Mouse (Mus musculus) testis, adult 2 months (tissue): ENCODE measurements at regions not wholly inside any gene's neighbourhood (a gene's known extent, or its start where the extent isn't known, plus 50 kb on each side); places are given as distances from the start of the nearest gene placed in this dataset.

ENCODE experiments used
- CTCF ChIP-seq: fragments of 200-500 bp; IDR thresholded peaks from 2 replicates; pipeline ENCODE4 v1.5.1; 2012; ENCODE audit warnings: low read depth, mild to moderate bottlenecking, inconsistent platforms, low read length, moderate library complexity; ENCODE audit not compliant: control insufficient read depth, insufficient read depth, insufficient replicate concordance
- POLR2A ChIP-seq: fragments of 200-500 bp; IDR thresholded peaks from 2 replicates; pipeline ENCODE4 v1.6.1; 2012; ENCODE audit warnings: low read depth, mild to moderate bottlenecking, inconsistent platforms, low read length, moderate library complexity; ENCODE audit not compliant: control insufficient read depth

- TF ChIP-seq CTCF: no peak
- TF ChIP-seq POLR2A: no peak
These were observed 122.3 kb upstream of the Irx3 start for GRCm38 (mm10) chr8:91924152-91924551.
